Comparison of ENCODE assay signal across 8 mouse cellular contexts in the genomic region with DNA sequence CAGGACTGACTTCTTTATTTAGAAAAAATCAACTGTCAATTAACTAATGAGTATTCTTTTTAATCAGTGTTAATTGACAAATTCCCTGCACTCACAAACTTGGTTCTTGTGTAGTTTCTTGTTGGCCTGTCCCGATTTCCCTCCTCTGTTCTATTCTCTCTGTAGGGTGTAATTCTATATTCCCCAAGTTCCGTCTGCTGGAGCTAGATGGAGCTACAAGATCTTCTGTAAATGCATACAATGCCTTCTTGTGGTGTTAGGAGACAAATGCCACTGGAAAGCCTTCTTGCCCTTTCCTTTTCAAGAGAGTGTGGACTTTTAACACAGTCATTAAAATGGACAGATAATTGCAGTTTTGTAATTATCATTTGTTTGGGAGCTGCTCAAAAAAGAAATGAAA.
DNase-seq lines count a peak whose midpoint lies in the region; ATAC-seq and TF ChIP-seq lines count a peak whose summit lies in the region.
"Had no signal": no experiment of that assay in that cellular context is flagged by ENCODE, and none has a peak within 500 bp of the region (broad histone marks: within the 10 kb centered on the region; RNA-seq: fewer than 3 reads in every experiment).

No protein-coding gene starts in this region.

- H3K4me1 ChIP-seq in kidney, adult 2 months (ENCODE audit: control insufficient read depth, insufficient read depth, low read length), result peaks cover 5% of the 10 kb centered on the region; the same call in 1 of the 2 replicates
- peaks cover 0 to 24% of the 10 kb centered on the region in 2 experiments; a peak in 2 of 4 replicates for H3K4me1 ChIP-seq in CH12.LX (ENCODE audit: control insufficient read depth in 1 of 2, insufficient read depth in 2 of 2)
- H3K4me1 ChIP-seq in hindbrain, postnatal 0 days (ENCODE audit: insufficient read depth, low read length), result no peaks in the 10 kb centered on the region

- in situ Hi-C loops in CH12.LX (cut with MboI; ENCODE audit: low pct_ligation_motif_present, low pct_unique_long_range_greater_than_20kb, low sequenced_read_pairs), result loop anchor here (25.0 kb wide), 2 partner anchors 787 to 887 kb away; partner anchors contain the start of gene Nrp2

- TF ChIP-seq RAD21 in CH12.LX (IDR thresholded peaks at IDR 0.05; ENCODE audit: low read depth, low read length), result peak; percentile 78

- dilution Hi-C loops in CH12.LX (cut with MboI; ENCODE audit: extremely low pct_ligation_motif_present, extremely low pct_unique_long_range_greater_than_20kb, low sequenced_read_pairs), result no loop called here

- no peak overlapping the region for H3K27ac ChIP-seq in kidney, adult 2 months (ENCODE audit: insufficient read depth, low read depth, low read length)
- H3K27ac ChIP-seq in CH12.LX (ENCODE audit: insufficient read depth, low read depth), result no peak overlapping the region
- no peak overlapping the region for H3K27ac ChIP-seq in hindbrain, postnatal 0 days
- H3K27ac ChIP-seq: limb, embryonic 13.5 days had no signal

- DNase-seq in kidney, adult 2 months, result peak; percentile 18
- DNase-seq in kidney, adult 11 months, result no peak
- DNase-seq in 3T3-L1 (ENCODE audit: low read depth, low spot score) (peak; percentile 50), CH12.LX (ENCODE audit: extremely low read depth) (no peak)
- peak; percentile 81 for DNase-seq in hindbrain, postnatal 0 days (ENCODE audit: low spot score)
- DNase-seq in spleen, postnatal 4 days (ENCODE audit: low spot score in 2 of 2), result no peak

- no peaks in the 10 kb centered on the region for H3K9me3 ChIP-seq in CH12.LX (replicated peaks; ENCODE audit: low read length)
- no peaks in the 10 kb centered on the region for H3K9me3 ChIP-seq in hindbrain, postnatal 0 days (ENCODE audit: low read length)
- H3K9me3 ChIP-seq: limb, embryonic 13.5 days had no signal

- no peak for TF ChIP-seq POLR2A in kidney, adult 2 months (IDR thresholded peaks at IDR 0.05; ENCODE audit: low read depth, low read length)
- no peak for TF ChIP-seq POLR2A in CH12.LX (IDR thresholded peaks at IDR 0.05; ENCODE audit: low read depth, low read length)

- no peak for TF ChIP-seq EP300 in CH12.LX (IDR thresholded peaks at IDR 0.05; ENCODE audit: low read length)

- H3K4me2 ChIP-seq in CH12.LX (ENCODE audit: insufficient read depth, low read depth, poor library complexity, severe bottlenecking), result no peak overlapping the region
- H3K4me2 ChIP-seq in hindbrain, postnatal 0 days (ENCODE audit: low read depth, low read length), result no peak overlapping the region
- H3K4me2 ChIP-seq: limb, embryonic 13.5 days had no signal

- H3K9ac ChIP-seq in CH12.LX (ENCODE audit: insufficient read depth, low read depth), result no peak overlapping the region
- no peak overlapping the region for H3K9ac ChIP-seq in hindbrain, postnatal 0 days (replicated peaks; ENCODE audit: low read length)
- H3K9ac ChIP-seq: limb, embryonic 13.5 days had no signal

- no peak for ATAC-seq in hindbrain, postnatal 0 days
- ATAC-seq in megakaryocyte, adult 5-6 weeks (ENCODE audit: poor library complexity, severe bottlenecking), result no peak

- no peaks in the 10 kb centered on the region for H3K27me3 ChIP-seq in kidney, adult 2 months (replicated peaks; ENCODE audit: control insufficient read depth, insufficient read depth, low read length)
- H3K27me3 ChIP-seq in CH12.LX (replicated peaks), result no peaks in the 10 kb centered on the region
- H3K27me3 ChIP-seq in hindbrain, postnatal 0 days (ENCODE audit: insufficient read depth, low read length), result no peaks in the 10 kb centered on the region
- H3K27me3 ChIP-seq: limb, embryonic 13.5 days had no signal

- H3K36me3 ChIP-seq in kidney, adult 2 months (ENCODE audit: control insufficient read depth, insufficient read depth, low read length), result no peaks in the 10 kb centered on the region
- H3K36me3 ChIP-seq in CH12.LX (replicated peaks in 1 of 2; ENCODE audit: control insufficient read depth in 1 of 2, insufficient read depth in 1 of 2, low read length in 1 of 2), result no peaks in the 10 kb centered on the region
- no peaks in the 10 kb centered on the region for H3K36me3 ChIP-seq in hindbrain, postnatal 0 days (ENCODE audit: insufficient read depth, low read length)
- H3K36me3 ChIP-seq: limb, embryonic 13.5 days had no signal

- no peak for TF ChIP-seq CTCF in kidney, adult 2 months (conservative IDR thresholded peaks at IDR 0.05; ENCODE audit: insufficient read depth, insufficient read length, low read depth, low read length)
- TF ChIP-seq CTCF in CH12.LX (conservative IDR thresholded peaks at IDR 0.05 in 1 of 2, IDR thresholded peaks at IDR 0.05 in 1 of 2; ENCODE audit: low read depth in 2 of 2, low read length in 2 of 2), result peak in 1 of 2 experiments; percentile 72; a peak in 2 of 4 replicates
- peak; percentile 88 for TF ChIP-seq CTCF in hindbrain, postnatal 0 days (IDR thresholded peaks at IDR 0.05; ENCODE audit: low read depth)

- H3K79me2 ChIP-seq in CH12.LX (replicated peaks; ENCODE audit: control insufficient read depth, extremely low read depth, insufficient read depth, poor library complexity, severe bottlenecking), result no peaks in the 10 kb centered on the region

- no peak overlapping the region for H3K4me3 ChIP-seq in kidney, adult 2 months (ENCODE audit: insufficient read depth, low read depth, low read length)
- no peak overlapping the region for H3K4me3 ChIP-seq in CH12.LX (replicated peaks in 1 of 3; ENCODE audit: low read depth in 2 of 3, low read length in 2 of 3, poor library complexity in 1 of 3)
- H3K4me3 ChIP-seq in hindbrain, postnatal 0 days (ENCODE audit: low read length), result no peak overlapping the region
- H3K4me3 ChIP-seq: limb, embryonic 13.5 days had no signal

- WGBS in kidney, adult 2 months, result 55% methylated on average over 2 of the region's 2 CpGs
- 11% methylated on average over 2 of the region's 2 CpGs for WGBS in hindbrain, postnatal 0 days

TF ChIP-seq in CH12.LX, 34 proteins besides CTCF, POLR2A, EP300 and RAD21:
- TF ChIP-seq ZC3H11A (IDR thresholded peaks at IDR 0.05; ENCODE audit: low read depth, low read length), result peak; percentile 11; the same call in 1 of the 2 replicates
- no peak for TF ChIP-seq MEF2A (IDR thresholded peaks at IDR 0.05; ENCODE audit: borderline replicate concordance, low read depth, low read length)
- peak; percentile 67 for TF ChIP-seq SMC3 (IDR thresholded peaks at IDR 0.05; ENCODE audit: low read depth, low read length)
- no peak for TF ChIP-seq UBTF (IDR thresholded peaks at IDR 0.05; ENCODE audit: low read depth, low read length)

Comparison
In these comparisons a context has a peak if more than half of its experiments do, and no peak if none do; other contexts are left out.
1. DNase-seq: peak in kidney, adult 2 months (single experiment), 3T3-L1 (single experiment) and hindbrain, postnatal 0 days (single experiment); none in kidney, adult 11 months (single experiment), CH12.LX (single experiment) and spleen, postnatal 4 days (0 of 2).